Mouse (Mus musculus) inflammation-experienced regulatory T-cells, adult 6 months (primary cell): ENCODE results near the gene March6. TPM values are rescaled to one million over a fixed set of nuclear protein-coding genes. Genes with fewer than 3 reads are reported as not detected.
A peak's percentile ranks its signal among the peaks of the same experiment; 100 is the strongest.

Source experiments
- ATAC-seq: one replicate; pipeline ENCODE4 v1.8.0; 2017
- polyA plus RNA-seq, 3 experiments: library from polyadenylated mRNA; unstranded; fragments of 100-300 nt; shearing (Covaris generic); gene quantifications; one replicate each; pipeline ENCODE4 v1.2.1; 2017

Gene March6
- polyA plus RNA-seq, 3 experiments from 2014 or later: 21.4 to 25.1 (median 22.7) TPM

GRCm38 (mm10) chr15:31511406-31511771, 19.5 kb downstream of the March6 start:
- no peak for ATAC-seq

GRCm38 (mm10) chr15:31510477-31511405, 20.1 kb downstream of the March6 start:
- no peak for ATAC-seq

DNA sequence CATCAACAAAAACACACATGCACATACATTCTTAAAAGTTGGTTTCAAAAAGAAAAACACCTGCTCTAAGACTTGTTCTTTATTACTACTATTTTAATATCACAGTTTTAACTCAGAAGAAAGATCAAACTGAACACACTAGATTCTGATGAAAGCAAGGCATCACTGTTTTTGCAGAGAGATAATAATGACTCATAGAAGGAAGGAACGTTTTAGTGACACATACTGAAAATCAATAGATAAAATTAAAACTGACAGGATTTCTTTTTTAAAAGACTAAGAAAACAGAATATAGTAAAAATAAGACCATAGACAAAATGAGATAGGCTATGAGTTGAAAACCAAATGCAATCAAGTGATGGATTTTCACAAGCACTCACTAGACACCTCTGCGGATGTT, 25.8 kb downstream of the March6 start:
- no peak for ATAC-seq

GRCm38 (mm10) chr15:31503447-31503846, 27.4 kb downstream of the March6 start:
- no peak for ATAC-seq

DNA sequence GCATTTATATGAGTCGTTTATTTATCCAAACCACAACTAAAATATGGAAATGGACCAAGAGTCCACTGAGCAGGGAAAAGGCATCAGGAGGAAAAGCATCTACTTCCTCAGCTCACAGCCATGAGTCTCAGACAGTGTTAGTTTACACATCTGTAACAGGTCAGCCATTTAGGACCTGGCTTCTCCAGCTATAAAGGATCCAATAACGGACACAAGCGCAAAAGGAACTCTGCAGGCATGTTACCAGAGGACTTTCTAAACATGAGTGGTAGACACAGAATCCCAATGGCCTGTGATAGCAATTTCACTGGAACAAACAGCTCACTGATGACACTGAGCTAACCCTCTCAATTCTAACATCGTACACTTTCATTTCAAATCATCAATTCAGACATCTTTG, 27.9 kb downstream of the March6 start:
- ATAC-seq: no peak

- ATAC-seq: no peak
Observed at GRCm38 (mm10) chr15:31502313-31502712, 28.5 kb downstream of the March6 start.

DNA sequence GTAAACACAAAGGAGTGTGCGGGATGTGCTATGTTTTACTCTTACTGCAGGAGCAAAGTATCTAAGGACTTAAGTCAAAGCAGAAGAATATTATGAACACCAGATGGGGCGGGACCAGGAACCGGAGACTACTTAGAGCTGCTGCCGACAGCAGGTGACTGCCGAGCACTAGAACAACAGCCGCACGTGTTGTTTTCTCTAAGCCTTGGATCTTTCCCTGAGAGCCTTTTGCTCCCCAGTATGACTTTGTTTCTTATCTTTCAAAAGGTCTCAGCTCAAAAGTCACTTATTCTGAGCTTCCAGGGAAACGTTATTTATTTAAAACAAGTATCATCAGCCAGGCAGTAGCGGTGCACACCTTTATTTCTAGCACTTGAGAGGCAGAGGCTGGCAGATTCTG, 36.0 kb downstream of the March6 start:
- no peak for ATAC-seq

DNA sequence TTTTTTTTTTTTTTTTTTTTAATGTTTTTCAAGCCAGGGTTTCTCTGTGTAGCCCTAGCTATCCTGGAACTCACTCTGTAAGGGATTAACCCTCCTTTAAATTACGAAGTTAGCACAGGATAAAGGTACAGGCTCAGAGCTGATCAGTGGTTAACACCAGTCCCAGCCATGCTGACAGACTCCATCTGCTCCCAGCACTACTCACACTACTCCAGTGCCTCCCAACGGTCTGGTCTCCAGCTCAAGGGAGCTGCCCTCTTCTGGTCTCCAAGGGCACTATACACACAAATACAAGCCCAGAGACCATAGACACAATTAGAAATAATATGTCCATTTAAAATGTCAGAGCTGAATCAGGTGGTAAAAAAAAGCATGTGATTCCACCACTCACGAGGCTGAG, 36.5 kb downstream of the March6 start:
- ATAC-seq: no peak

- ATAC-seq: no peak
Observed at GRCm38 (mm10) chr15:31487407-31487806, 43.4 kb downstream of the March6 start.

DNA sequence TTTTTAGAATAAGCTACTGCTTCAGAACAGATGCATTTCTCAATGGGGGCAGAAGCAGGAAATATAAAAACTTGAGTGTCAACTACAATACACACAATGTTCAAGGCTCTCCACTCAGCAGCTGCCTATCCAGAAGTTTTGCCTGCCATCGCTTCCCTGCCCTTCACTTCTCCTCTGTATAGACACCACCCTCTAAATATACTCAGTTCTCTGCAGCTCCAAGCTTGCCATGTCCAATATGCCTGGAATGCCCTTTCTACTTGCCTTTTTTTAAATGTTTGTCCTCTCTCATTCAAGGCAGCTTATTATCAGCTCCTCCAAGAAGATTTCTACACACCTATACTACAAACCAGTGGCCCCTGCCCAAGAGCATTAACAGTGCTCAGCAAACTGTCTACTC, 54.2 kb downstream of the March6 start:
- no peak for ATAC-seq

GRCm38 (mm10) chr15:31472645-31473574, 57.9 kb downstream of the March6 start:
- ATAC-seq: no peak

- no peak for ATAC-seq
Observed at GRCm38 (mm10) chr15:31471529-31471928, 59.3 kb downstream of the March6 start.

DNA sequence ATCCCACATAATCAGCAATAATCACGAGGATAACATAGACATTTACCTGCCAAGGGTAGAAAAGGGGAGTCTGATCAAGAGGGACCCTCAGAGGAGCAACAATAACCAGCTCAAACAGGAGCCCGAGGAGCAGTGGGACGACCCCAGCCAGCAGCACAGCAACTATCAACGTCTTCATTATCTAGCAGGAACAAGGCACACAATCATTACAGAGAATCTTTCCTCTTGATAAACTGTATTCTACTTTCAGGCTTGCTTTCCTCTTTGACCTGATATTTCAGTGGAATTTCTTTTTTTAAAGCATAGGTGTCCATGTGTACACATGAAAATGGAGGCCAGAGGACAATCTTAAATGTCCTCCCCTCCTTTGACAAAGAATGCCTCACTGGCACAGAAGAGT, 61.4 kb downstream of the March6 start:
- no peak for ATAC-seq

DNA sequence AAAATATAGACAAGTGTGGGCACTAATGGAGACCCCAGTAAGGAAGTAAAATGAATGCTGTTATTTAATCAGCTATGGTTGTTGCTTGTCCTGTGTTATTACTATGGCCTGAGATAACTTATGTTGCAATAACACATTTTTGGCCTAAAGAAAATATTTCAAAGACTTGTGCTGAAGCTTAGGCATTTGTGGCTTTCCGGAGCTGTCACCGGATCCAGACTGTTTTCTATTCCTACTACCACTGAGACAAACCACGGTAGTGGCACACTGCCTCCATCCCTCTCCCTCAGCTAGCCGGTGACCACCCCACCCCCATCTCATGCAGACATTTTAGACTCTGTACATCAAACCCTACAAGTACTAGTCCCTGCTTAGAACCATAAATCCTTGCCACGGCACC, 62.0 kb downstream of the March6 start:
- ATAC-seq: no peak

DNA sequence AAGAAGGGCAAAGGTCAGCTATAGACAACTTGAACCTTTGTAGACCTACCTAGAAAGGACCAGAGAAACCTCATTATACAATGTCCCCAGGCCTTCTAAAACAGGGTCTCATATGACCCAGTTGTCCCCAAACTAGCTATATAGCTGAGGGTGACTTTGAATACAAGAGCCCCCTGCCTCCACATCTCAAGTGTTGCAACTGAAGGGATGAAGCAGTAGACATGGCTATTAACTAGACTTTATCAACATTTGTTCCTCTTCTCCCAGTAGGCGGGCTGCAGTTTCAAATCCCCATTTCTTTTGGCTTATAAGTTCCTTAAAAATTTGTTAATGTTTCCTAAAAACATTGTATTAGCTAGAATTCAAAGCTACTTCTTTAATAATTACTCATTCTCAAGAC, 64.1 kb downstream of the March6 start:
- ATAC-seq: no peak

DNA sequence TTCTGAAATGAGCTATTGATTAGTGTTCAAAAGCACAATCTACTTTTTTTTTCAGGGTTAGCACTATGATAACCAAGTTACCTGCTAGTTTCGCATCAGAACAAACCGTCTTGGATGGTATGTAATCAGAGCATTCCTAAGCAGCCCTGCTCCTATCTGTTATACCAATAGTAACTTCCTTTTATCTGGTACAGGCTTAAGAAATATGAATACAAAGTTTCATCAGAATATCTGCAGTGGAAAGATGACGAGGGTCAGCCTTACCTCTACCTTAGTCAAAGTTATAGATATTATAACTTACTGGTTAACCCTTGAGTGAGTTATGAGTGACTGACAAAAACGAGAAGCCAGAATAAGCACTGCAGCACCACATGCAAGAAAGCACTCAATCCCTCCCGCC, 64.6 kb downstream of the March6 start:
- no peak for ATAC-seq

- no peak for ATAC-seq
Observed at GRCm38 (mm10) chr15:31465806-31466205, 65.0 kb downstream of the March6 start.

DNA sequence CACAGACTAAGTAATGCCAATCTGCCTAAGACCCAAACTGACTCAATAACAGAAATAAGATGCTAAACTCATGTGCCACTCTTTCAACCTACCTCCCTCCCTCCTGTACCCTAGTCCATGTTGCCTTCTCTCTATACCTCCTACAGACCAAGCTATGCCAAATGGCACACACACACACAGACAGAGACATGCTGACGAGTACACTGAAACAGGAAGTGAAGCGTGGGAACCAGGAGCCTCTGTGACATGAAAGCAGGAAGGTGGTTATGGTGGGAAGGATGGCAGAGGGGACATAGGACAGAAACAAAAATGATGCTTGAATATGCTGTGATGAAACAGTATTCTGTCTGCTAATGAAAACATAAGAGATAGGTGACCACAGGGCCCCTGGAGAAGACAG, 70.3 kb downstream of the March6 start:
- peak; percentile 77 for ATAC-seq

- ATAC-seq: no peak
Observed at GRCm38 (mm10) chr15:31458081-31458480, 72.8 kb downstream of the March6 start.

DNA sequence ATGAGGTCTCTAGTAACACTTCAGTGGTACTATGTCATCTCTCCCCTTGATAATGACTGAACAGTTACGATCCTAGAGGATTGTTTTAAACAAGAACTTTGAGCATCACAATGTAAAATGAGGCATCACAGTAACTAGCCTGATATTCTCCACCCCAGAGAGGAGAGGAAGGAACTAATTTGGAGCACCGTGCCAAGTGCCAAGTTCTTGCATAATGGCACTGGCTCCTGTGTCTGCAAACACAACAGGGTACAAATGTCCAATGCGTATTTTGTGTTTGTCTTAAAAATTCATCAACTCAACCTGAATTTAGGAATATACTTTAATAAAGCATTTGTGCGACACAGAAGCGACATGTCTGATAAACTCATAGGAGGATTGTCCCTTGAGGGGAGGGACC, 74.5 kb downstream of the March6 start:
- no peak for ATAC-seq

GRCm38 (mm10) chr15:31454861-31455295, 76.0 kb downstream of the March6 start:
- no peak for ATAC-seq

DNA sequence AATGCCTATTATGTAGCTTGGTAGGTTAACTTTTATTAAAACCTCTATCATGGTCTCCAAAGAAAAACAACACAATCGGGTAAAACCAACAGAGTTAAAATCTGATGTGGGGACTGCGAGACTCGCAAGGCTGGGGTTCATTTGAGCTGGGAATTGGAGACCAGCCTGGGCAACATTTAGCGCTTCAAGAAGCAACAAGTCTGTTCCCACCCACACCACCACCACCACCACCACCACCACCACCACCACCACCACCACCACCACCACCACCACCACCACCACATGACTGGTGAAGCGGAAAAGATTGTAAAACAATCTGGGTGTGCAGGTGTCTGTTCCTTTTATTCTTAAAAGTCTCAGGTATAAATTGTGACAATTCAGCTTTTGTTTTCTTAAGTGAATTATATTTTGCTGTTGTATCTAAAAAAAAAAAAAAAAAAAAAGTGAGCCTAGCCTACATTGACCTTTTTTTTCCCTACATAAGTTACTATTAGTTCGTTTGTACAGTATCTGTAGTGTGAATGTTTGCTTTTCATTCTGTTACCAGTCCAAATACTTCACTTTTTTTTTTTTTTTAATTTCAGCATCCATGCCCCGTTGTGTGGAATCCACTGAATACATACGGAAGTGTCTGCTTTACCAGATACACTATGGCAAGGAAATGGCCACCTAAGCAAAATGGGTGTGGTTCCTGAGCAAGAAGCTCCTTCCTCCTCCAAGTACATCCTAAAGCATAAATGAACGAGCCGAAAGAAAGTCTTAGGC, 76.6 kb downstream of the March6 start:
- no peak for ATAC-seq
